16 mouse cellular contexts compared by ENCODE assay signal in the genomic region with DNA sequence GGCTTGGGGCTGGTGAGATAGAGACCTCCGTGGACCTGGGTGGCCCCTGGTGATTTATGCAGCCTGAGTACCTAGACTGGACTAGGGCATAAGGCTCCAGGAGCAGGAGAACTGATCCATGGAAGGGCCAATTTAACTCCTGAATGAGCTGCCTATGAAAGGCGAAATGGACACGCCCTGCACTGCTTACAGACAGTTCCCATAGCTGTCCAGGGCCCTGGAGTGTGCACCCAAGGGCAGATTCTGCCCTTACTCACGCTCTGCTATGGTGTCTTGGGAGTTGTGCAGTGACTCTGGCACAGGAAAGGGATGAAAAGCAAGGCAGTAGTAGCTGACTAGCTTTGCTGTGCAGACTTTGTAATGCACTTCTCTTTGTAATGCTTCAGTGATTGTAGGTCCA. TPM values are rescaled to one million over a fixed set of nuclear protein-coding genes. Genes with fewer than 3 reads are reported as not detected.
DNase-seq lines count a peak whose midpoint lies in the region; ATAC-seq and TF ChIP-seq lines count a peak whose summit lies in the region.
"Had no signal": no experiment of that assay in that cellular context is flagged by ENCODE, and none has a peak within 500 bp of the region (broad histone marks: within the 10 kb centered on the region; RNA-seq: fewer than 3 reads in every experiment).

No protein-coding gene starts in this region.

- no peak for TF ChIP-seq POLR2A in limb, embryonic 14.5 days (IDR thresholded peaks at IDR 0.05; ENCODE audit: borderline replicate concordance, extremely low read depth, insufficient read depth, insufficient read length)

- no peak for TF ChIP-seq CTCF in kidney, postnatal 0 days (IDR thresholded peaks at IDR 0.05; ENCODE audit: low read depth)

- no peaks in the 10 kb centered on the region for H3K27me3 ChIP-seq in heart, embryonic 16.5 days (ENCODE audit: control insufficient read depth, insufficient read depth, low read length)
- no peaks in the 10 kb centered on the region for H3K27me3 ChIP-seq in heart, embryonic 12.5 days (replicated peaks)
- H3K27me3 ChIP-seq in intestine, embryonic 16.5 days (replicated peaks; ENCODE audit: control insufficient read depth, insufficient read depth, low read length) = no peaks in the 10 kb centered on the region
- no peaks in the 10 kb centered on the region for H3K27me3 ChIP-seq in kidney, postnatal 0 days (ENCODE audit: insufficient read depth, low read length)
- H3K27me3 ChIP-seq in limb, embryonic 14.5 days (ENCODE audit: control insufficient read depth, insufficient read depth, low read length) = no peaks in the 10 kb centered on the region
- peaks cover under 1% of the 10 kb centered on the region; the same call in 1 of the 2 replicates for H3K27me3 ChIP-seq in midbrain, embryonic 15.5 days (replicated peaks)
- H3K27me3 ChIP-seq: Patski had no signal

- H3K36me3 ChIP-seq in heart, embryonic 16.5 days (ENCODE audit: control insufficient read depth, insufficient read depth) = peaks cover 26% of the 10 kb centered on the region
- peaks cover 26% of the 10 kb centered on the region for H3K36me3 ChIP-seq in heart, embryonic 12.5 days
- H3K36me3 ChIP-seq in intestine, embryonic 16.5 days (ENCODE audit: control insufficient read depth, insufficient read depth, low read length) = no peaks in the 10 kb centered on the region
- peaks cover 25% of the 10 kb centered on the region for H3K36me3 ChIP-seq in kidney, postnatal 0 days (ENCODE audit: insufficient read depth, low read length)
- H3K36me3 ChIP-seq in limb, embryonic 14.5 days (ENCODE audit: control insufficient read depth, insufficient read depth, low read length) = peaks cover 46% of the 10 kb centered on the region
- H3K36me3 ChIP-seq in midbrain, embryonic 15.5 days (replicated peaks) = no peaks in the 10 kb centered on the region
- H3K36me3 ChIP-seq: midbrain, embryonic 13.5 days had no signal

- no peaks in the 10 kb centered on the region for H3K9me3 ChIP-seq in heart, embryonic 16.5 days (replicated peaks; ENCODE audit: control insufficient read depth, low read length)
- no peaks in the 10 kb centered on the region for H3K9me3 ChIP-seq in heart, embryonic 12.5 days (replicated peaks)
- H3K9me3 ChIP-seq in intestine, embryonic 16.5 days (ENCODE audit: control insufficient read depth, low read length) = no peaks in the 10 kb centered on the region
- no peaks in the 10 kb centered on the region for H3K9me3 ChIP-seq in kidney, postnatal 0 days (replicated peaks; ENCODE audit: low read length)
- no peaks in the 10 kb centered on the region for H3K9me3 ChIP-seq in limb, embryonic 14.5 days (ENCODE audit: control insufficient read depth, low read length)
- H3K9me3 ChIP-seq in midbrain, embryonic 15.5 days = no peaks in the 10 kb centered on the region
- H3K9me3 ChIP-seq: hindbrain, embryonic 13.5 days; liver, embryonic 12.5 days; midbrain, embryonic 13.5 days had no signal

- H3K4me1 ChIP-seq in heart, embryonic 16.5 days (ENCODE audit: control insufficient read depth, insufficient read depth, low read length) = peaks cover 19% of the 10 kb centered on the region
- peaks cover 26% of the 10 kb centered on the region for H3K4me1 ChIP-seq in heart, embryonic 12.5 days (replicated peaks)
- peaks cover 28% of the 10 kb centered on the region for H3K4me1 ChIP-seq in intestine, embryonic 16.5 days (ENCODE audit: control insufficient read depth, insufficient read depth, low read length)
- peaks cover 59% of the 10 kb centered on the region for H3K4me1 ChIP-seq in kidney, postnatal 0 days (replicated peaks; ENCODE audit: insufficient read depth, low read length)
- H3K4me1 ChIP-seq in limb, embryonic 14.5 days (ENCODE audit: control insufficient read depth, insufficient read depth, low read length) = peaks cover 24% of the 10 kb centered on the region
- no peaks in the 10 kb centered on the region for H3K4me1 ChIP-seq in midbrain, embryonic 15.5 days
- H3K4me1 ChIP-seq: midbrain, embryonic 13.5 days had no signal

- 59% methylated on average over 4 of the region's 4 CpGs for WGBS in heart, embryonic 16.5 days
- WGBS in heart, embryonic 12.5 days = 71% methylated on average over 4 of the region's 4 CpGs
- WGBS in intestine, embryonic 16.5 days = 65% methylated on average over 4 of the region's 4 CpGs
- 27% methylated on average over 4 of the region's 4 CpGs for WGBS in kidney, postnatal 0 days
- 64% methylated on average over 4 of the region's 4 CpGs for WGBS in limb, embryonic 14.5 days
- 82% methylated on average over 4 of the region's 4 CpGs for WGBS in midbrain, embryonic 15.5 days

- no peak overlapping the region for H3K9ac ChIP-seq in heart, embryonic 16.5 days (ENCODE audit: low read length)
- H3K9ac ChIP-seq in heart, embryonic 12.5 days = no peak overlapping the region
- no peak overlapping the region for H3K9ac ChIP-seq in intestine, embryonic 16.5 days (ENCODE audit: low read depth, low read length)
- H3K9ac ChIP-seq in kidney, postnatal 0 days (ENCODE audit: low read depth, low read length) = no peak overlapping the region
- no peak overlapping the region for H3K9ac ChIP-seq in limb, embryonic 14.5 days (ENCODE audit: low read depth, low read length, severe bottlenecking)
- H3K9ac ChIP-seq in midbrain, embryonic 15.5 days = no peak overlapping the region
- H3K9ac ChIP-seq: forebrain, postnatal 0 days; hindbrain, embryonic 13.5 days; liver, embryonic 12.5 days; lung, embryonic 14.5 days; midbrain, embryonic 13.5 days had no signal

- peak; percentile 62 for DNase-seq in kidney, postnatal 0 days (ENCODE audit: low spot score)
- no peak for DNase-seq in limb, embryonic 14.5 days (ENCODE audit: low spot score)
- DNase-seq in urinary bladder, postnatal 36 days (ENCODE audit: low spot score in 2 of 2) = no peak
- DNase-seq: adrenal gland, postnatal 36 days; cerebellum, postnatal 10 days; forebrain, postnatal 0 days; lung, embryonic 14.5 days; thymus, postnatal 4 days had no signal

- no peak overlapping the region for H3K27ac ChIP-seq in heart, embryonic 16.5 days (ENCODE audit: low read length)
- H3K27ac ChIP-seq in heart, embryonic 12.5 days (ENCODE audit: poor library complexity, severe bottlenecking) = no peak overlapping the region
- H3K27ac ChIP-seq in intestine, embryonic 16.5 days (ENCODE audit: low read length) = 0 out of 2 replicates have a peak overlapping the region, but pooled peaks have one; percentile 14
- H3K27ac ChIP-seq in kidney, postnatal 0 days = peak overlapping the region; percentile 66
- H3K27ac ChIP-seq in limb, embryonic 14.5 days (replicated peaks; ENCODE audit: low read depth, low read length) = no peak overlapping the region
- H3K27ac ChIP-seq in midbrain, embryonic 15.5 days = no peak overlapping the region
- H3K27ac ChIP-seq: hindbrain, embryonic 13.5 days; liver, embryonic 12.5 days; midbrain, embryonic 13.5 days had no signal

- H3K4me2 ChIP-seq in heart, embryonic 16.5 days (ENCODE audit: low read depth, low read length) = 0 out of 2 replicates have a peak overlapping the region, but pooled peaks have one; percentile 1
- no peak overlapping the region; the same call in 1 of the 2 replicates for H3K4me2 ChIP-seq in heart, embryonic 12.5 days
- no peak overlapping the region for H3K4me2 ChIP-seq in intestine, embryonic 16.5 days (ENCODE audit: low read depth, low read length)
- H3K4me2 ChIP-seq in kidney, postnatal 0 days (ENCODE audit: low read length) = peak overlapping the region; percentile 82
- 0 out of 2 replicates have a peak overlapping the region, but pooled peaks have one; percentile 5 for H3K4me2 ChIP-seq in limb, embryonic 14.5 days (replicated peaks; ENCODE audit: low read depth, low read length, severe bottlenecking)
- H3K4me2 ChIP-seq in midbrain, embryonic 15.5 days = no peak overlapping the region
- H3K4me2 ChIP-seq: hindbrain, embryonic 13.5 days; liver, embryonic 12.5 days; lung, embryonic 14.5 days; midbrain, embryonic 13.5 days had no signal

- no peak overlapping the region for H3K4me3 ChIP-seq in heart, embryonic 16.5 days (ENCODE audit: low read length)
- H3K4me3 ChIP-seq in heart, embryonic 12.5 days = no peak overlapping the region
- H3K4me3 ChIP-seq in intestine, embryonic 16.5 days (ENCODE audit: low read length) = no peak overlapping the region
- no peak overlapping the region for H3K4me3 ChIP-seq in kidney, postnatal 0 days (replicated peaks; ENCODE audit: low read depth, low read length)
- no peak overlapping the region for H3K4me3 ChIP-seq in limb, embryonic 14.5 days (replicated peaks; ENCODE audit: low read length)
- no peak overlapping the region for H3K4me3 ChIP-seq in midbrain, embryonic 15.5 days
- H3K4me3 ChIP-seq: hindbrain, embryonic 13.5 days; liver, embryonic 12.5 days; midbrain, embryonic 13.5 days had no signal

- ATAC-seq in heart, embryonic 16.5 days (replicated peaks; ENCODE audit: extremely low read depth, insufficient read depth, low FRiP score) = no peak
- ATAC-seq in heart, embryonic 12.5 days (ENCODE audit: insufficient number of reproducible peaks, low FRiP score) = no peak
- ATAC-seq in intestine, embryonic 16.5 days = peak; percentile 53; the same call in 1 of the 2 replicates
- ATAC-seq in kidney, postnatal 0 days (replicated peaks; ENCODE audit: low FRiP score, low read depth) = peak; percentile 87
- ATAC-seq in limb, embryonic 14.5 days (ENCODE audit: low FRiP score, low read depth) = no peak
- no peak for ATAC-seq in midbrain, embryonic 15.5 days (replicated peaks)
- ATAC-seq: forebrain, postnatal 0 days; liver, embryonic 12.5 days; midbrain, embryonic 13.5 days; Patski had no signal

RNA-seq across cellular contexts. Expression of a gene that starts 6.1 kb away (rescaled TPM):
- 8.5 and 11.2 TPM in 2 replicates for polyA plus RNA-seq in heart, embryonic 16.5 days (2015; fragmentation: Nextera tagmentation; extraction: Ambion mirVana)
- 10.5 and 11.0 TPM in 2 replicates for polyA plus RNA-seq in heart, embryonic 12.5 days (2016; fragmentation: Nextera tagmentation; extraction: Ambion mirVana)
- 7.4 and 8.9 TPM in 2 replicates for polyA plus RNA-seq in intestine, embryonic 16.5 days (2015; fragmentation: Nextera tagmentation; extraction: Ambion mirVana)
- polyA plus RNA-seq in kidney, postnatal 0 days (2015; fragmentation: Nextera tagmentation; extraction: Ambion mirVana) = 29.6 and 30.9 TPM in 2 replicates
- polyA plus RNA-seq in limb, embryonic 14.5 days (2012; rRNA removed) = 23.4 and 23.6 TPM in 2 replicates
- 20.2 and 22.6 TPM in 2 replicates for polyA plus RNA-seq in limb, embryonic 14.5 days (2014; fragmentation: Nextera tagmentation; extraction: Ambion mirVana)
- 1.6 and 1.7 TPM in 2 replicates for polyA plus RNA-seq in midbrain, embryonic 15.5 days (2015; fragmentation: Nextera tagmentation; extraction: Ambion mirVana)

RNA-seq across cellular contexts. Expression of a gene that starts 6.3 kb away (rescaled TPM):
- polyA plus RNA-seq in heart, embryonic 16.5 days (2015; fragmentation: Nextera tagmentation; extraction: Ambion mirVana) = 25.9 and 27.8 TPM in 2 replicates
- 30.2 and 31.2 TPM in 2 replicates for polyA plus RNA-seq in heart, embryonic 12.5 days (2016; fragmentation: Nextera tagmentation; extraction: Ambion mirVana)
- polyA plus RNA-seq in intestine, embryonic 16.5 days (2015; fragmentation: Nextera tagmentation; extraction: Ambion mirVana) = 54.6 and 63.1 TPM in 2 replicates
- 41.6 and 45.5 TPM in 2 replicates for polyA plus RNA-seq in kidney, postnatal 0 days (2015; fragmentation: Nextera tagmentation; extraction: Ambion mirVana)
- 12.4 and 18.8 TPM in 2 replicates for polyA plus RNA-seq in limb, embryonic 14.5 days (2012; rRNA removed)
- polyA plus RNA-seq in limb, embryonic 14.5 days (2014; fragmentation: Nextera tagmentation; extraction: Ambion mirVana) = 18.6 and 21.7 TPM in 2 replicates
- polyA plus RNA-seq in midbrain, embryonic 15.5 days (2015; fragmentation: Nextera tagmentation; extraction: Ambion mirVana) = 28.0 and 32.8 TPM in 2 replicates

Comparison
In these comparisons a context has a peak if more than half of its experiments do, and no peak if none do; other contexts are left out.
1. H3K4me2 ChIP-seq: peak in heart, embryonic 16.5 days (single experiment), kidney, postnatal 0 days (single experiment) and limb, embryonic 14.5 days (single experiment); none in heart, embryonic 12.5 days (single experiment), intestine, embryonic 16.5 days (single experiment) and midbrain, embryonic 15.5 days (single experiment).
2. ATAC-seq: peak in intestine, embryonic 16.5 days (single experiment) and kidney, postnatal 0 days (single experiment); none in heart, embryonic 16.5 days (single experiment), heart, embryonic 12.5 days (single experiment), limb, embryonic 14.5 days (single experiment) and midbrain, embryonic 15.5 days (single experiment).
3. H3K27ac ChIP-seq: peak in intestine, embryonic 16.5 days (single experiment) and kidney, postnatal 0 days (single experiment); none in heart, embryonic 16.5 days (single experiment), heart, embryonic 12.5 days (single experiment), limb, embryonic 14.5 days (single experiment) and midbrain, embryonic 15.5 days (single experiment).